Mouse (Mus musculus) midbrain, embryonic 14.5 days (tissue): ENCODE results near the gene Gal. TPM values are rescaled to one million over a fixed set of nuclear protein-coding genes. Genes with fewer than 3 reads are reported as not detected.

Experiments
- ATAC-seq: fragments of 200-750 bp; cut with Nextera tagmentation; 2 replicates; pipeline ENCODE4 v1.8.0; 2017; ENCODE audit warnings: moderate number of reproducible peaks, moderate library complexity; ENCODE audit not compliant: low FRiP score, low TSS enrichment
- DNase-seq: peaks from one replicate; pipeline ENCODE4 v3.0.0-alpha.2; 2015
- H3K27ac ChIP-seq: fragments of 300-500 bp; sonication (generic); replicated peaks from 2 replicates; pipeline ENCODE4 v1.5.1; 2014; ENCODE audit warnings: mild to moderate bottlenecking, low read depth, low read length, moderate library complexity
- H3K27me3 ChIP-seq: fragments of 300-500 bp; sonication (generic); 2 replicates; pipeline ENCODE4 v1.6.1; 2014; ENCODE audit warnings: low read length, control low read depth, mixed read lengths; ENCODE audit not compliant: control insufficient read depth, insufficient read depth
- H3K36me3 ChIP-seq: fragments of 300-500 bp; sonication (generic); 2 replicates; pipeline ENCODE4 v1.6.1; 2014; ENCODE audit warnings: low read length, control low read depth; ENCODE audit not compliant: control insufficient read depth, insufficient read depth
- H3K4me1 ChIP-seq: fragments of 300-500 bp; sonication (generic); 2 replicates; pipeline ENCODE4 v1.6.1; 2014; ENCODE audit warnings: mild to moderate bottlenecking, antibody characterized with exemption, low read length, control low read depth; ENCODE audit not compliant: control insufficient read depth, insufficient read depth
- H3K4me2 ChIP-seq: fragments of 300-500 bp; sonication (generic); 2 replicates; pipeline ENCODE4 v1.6.1; 2014; ENCODE audit warnings: mild to moderate bottlenecking, low read length, moderate library complexity
- H3K4me3 ChIP-seq: fragments of 300-500 bp; sonication (generic); replicated peaks from 2 replicates; pipeline ENCODE4 v1.5.1; 2014; ENCODE audit warnings: low read depth, low read length
- H3K9ac ChIP-seq: fragments of 300-500 bp; sonication (generic); replicated peaks from 2 replicates; pipeline ENCODE4 v1.6.1; 2014; ENCODE audit warnings: mild to moderate bottlenecking, low read length, moderate library complexity
- H3K9me3 ChIP-seq: fragments of 300-500 bp; sonication (generic); 2 replicates; pipeline ENCODE4 v1.6.1; 2016; ENCODE audit warnings: low read length, control low read depth, mixed read lengths; ENCODE audit not compliant: control insufficient read depth
- whole genome bisulfite sequencing: fragments of 180-500 bp; shearing (Covaris S2); extraction: QIAGEN DNeasy Blood & Tissue Kit; methylation state at CpG from one replicate; pipeline ENCODE4 v1.1.7; 2014; 5-methylcytosine and 5-hydroxymethylcytosine counted together
- polyA plus RNA-seq: library from polyadenylated mRNA; unstranded; fragments of >200 nt; fragmentation: Nextera tagmentation; extraction: Ambion mirVana; gene quantifications from 2 replicates; pipeline ENCODE4 v1.2.1, GENCODE M21; 2014

Gal gene
- polyA plus RNA-seq, 1 experiment from 2014 or later = 4.6 TPM

DNA sequence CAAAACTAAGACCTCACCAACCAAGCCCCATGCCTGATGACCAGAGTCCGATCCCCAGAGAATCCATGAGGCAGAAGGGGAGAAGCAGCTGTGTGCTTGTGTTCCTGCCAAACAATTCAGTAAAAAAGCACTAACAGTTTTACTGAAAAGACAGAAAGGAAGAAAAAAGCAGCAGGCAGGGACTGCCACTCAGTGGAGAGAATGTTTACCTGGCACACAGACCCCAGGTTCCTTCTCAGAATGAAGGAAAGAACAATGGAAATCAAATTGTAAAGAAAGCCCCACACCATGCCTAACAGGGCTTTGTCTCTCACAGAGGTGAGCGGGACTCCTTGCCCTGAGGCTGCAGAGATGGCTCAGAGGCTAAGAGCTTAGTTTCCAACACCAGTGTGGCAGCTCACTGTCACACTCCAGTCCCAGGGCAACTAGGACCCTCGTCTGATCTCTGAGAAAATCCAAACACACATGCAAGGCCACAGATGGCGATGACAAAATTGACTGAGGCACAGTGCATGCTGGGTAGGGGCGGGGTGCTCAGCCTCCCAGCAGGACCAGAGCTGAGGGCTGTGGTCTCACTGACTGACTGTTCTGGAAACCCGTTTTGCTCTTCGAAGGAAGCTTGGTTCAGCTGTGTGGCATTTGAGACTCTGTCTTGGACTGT is 14.9 kb upstream of the Gal start:
- peak overlapping the region; percentile 72 for H3K27ac ChIP-seq
- peak overlapping the region; percentile 23; the same call in 1 of the 2 replicates for H3K9ac ChIP-seq
- ATAC-seq (no peak), DNase-seq (peak; percentile 54)
- H3K36me3 ChIP-seq = no peaks in the 10 kb centered on the region
- H3K27me3 ChIP-seq = no peaks in the 10 kb centered on the region
- H3K4me1 ChIP-seq = peaks cover 5% of the 10 kb centered on the region; the same call in 1 of the 2 replicates
- WGBS = 42% methylated on average over 7 of the region's 7 CpGs
- no peak overlapping the region for H3K4me2 ChIP-seq
- H3K4me3 ChIP-seq = no peak overlapping the region
- no peaks in the 10 kb centered on the region for H3K9me3 ChIP-seq

DNA sequence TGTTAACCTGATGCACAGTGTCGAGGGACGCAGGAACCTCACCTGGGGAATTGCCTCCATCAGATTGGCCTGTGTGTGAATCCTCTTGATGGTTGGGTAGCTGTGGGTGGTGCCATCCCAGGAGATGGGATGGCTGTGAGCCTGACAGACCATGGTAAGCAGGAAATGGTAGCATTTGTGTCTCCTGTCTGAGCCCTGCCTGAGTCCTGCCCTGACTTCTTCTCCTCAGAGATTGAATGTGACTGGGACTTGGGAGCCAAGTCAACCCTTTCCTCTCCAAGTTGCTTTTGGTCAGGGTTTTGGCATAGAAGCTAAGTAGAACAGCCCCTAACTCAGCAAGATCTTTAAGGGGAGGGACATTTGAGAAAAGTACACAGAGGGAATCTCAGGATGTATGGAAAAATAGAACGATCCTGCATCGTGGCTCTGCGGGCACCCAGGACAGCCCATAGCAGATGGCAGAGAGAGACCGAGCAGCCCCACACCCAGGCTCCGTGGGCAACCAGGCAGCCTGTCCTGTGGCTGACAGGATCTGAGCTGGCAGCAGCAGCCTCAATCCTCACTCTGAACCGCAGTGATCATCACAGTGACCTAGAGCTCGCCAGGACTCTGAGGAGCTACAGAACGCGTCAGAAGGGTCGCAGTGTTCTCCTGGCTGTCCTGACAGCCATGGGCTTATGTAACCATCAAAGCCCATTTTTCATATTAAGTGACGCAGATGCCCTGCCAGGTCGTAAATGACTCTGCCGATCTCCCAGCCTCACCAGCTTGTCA is 13.9 kb upstream of the Gal start:
- no peak for ATAC-seq

DNA sequence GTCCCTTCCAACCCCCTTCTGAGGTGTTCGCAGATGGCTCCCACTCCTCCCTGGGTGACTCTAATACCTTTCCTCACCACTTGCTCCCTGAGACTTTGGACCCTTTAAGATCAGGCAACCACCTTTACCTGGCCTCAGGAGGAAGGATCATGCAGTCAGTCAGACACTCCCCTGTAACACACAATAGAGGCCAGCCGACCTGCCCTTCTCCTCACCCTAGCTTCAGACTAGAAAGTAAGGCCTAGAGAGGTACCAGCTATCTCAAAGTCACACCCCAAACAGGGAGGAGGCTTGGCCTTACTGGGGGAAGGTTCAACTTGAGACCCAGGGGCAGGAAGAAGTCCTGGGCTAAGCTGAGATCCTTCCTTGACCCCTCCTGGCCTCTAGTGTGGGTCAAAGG is 9.9 kb upstream of the Gal start:
- Histone ChIP-seq H3K9ac (no peak overlapping the region), H3K27ac (no peak overlapping the region), H3K9me3 (no peaks in the 10 kb centered on the region), H3K4me2 (no peak overlapping the region), H3K27me3 (no peaks in the 10 kb centered on the region), H3K4me3 (no peak overlapping the region), H3K4me1 (peaks cover 3% of the 10 kb centered on the region; the same call in 1 of the 2 replicates), H3K36me3 (no peaks in the 10 kb centered on the region)
- 84% methylated on average over 2 of the region's 2 CpGs for WGBS
- DNase-seq = no peak
- no peak for ATAC-seq

More for the DNA sequence above, 13.9 kb upstream of the Gal start:
- Histone ChIP-seq H3K36me3 (no peaks in the 10 kb centered on the region), H3K9me3 (no peaks in the 10 kb centered on the region), H3K9ac (no peak overlapping the region), H3K4me2 (no peak overlapping the region), H3K27ac (no peak overlapping the region), H3K4me3 (no peak overlapping the region), H3K4me1 (peaks cover 5% of the 10 kb centered on the region; the same call in 1 of the 2 replicates), H3K27me3 (no peaks in the 10 kb centered on the region)
- 84% methylated on average over 15 of the region's 15 CpGs for WGBS
- no peak for DNase-seq

DNA sequence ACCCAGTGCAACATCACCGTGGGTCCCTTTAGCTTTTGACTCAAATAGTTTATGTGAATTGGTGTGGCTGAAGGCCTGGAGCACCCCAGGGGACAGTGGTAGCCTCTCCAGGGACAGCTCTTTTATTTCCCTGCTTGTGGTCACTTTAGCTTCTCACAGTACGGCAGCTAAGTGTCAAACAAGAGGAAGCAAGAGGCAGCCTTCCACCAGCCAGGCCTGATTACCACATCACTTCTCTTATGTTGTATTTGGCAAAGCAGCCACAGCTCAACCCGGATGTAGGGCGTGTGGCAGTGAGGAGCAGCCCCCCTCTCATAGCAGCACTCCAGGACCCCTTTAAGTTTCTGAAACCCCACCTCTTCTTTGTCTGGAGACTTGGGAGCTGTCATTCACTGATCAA is 8.6 kb upstream of the Gal start:
- H3K36me3 ChIP-seq = no peaks in the 10 kb centered on the region
- H3K4me2 ChIP-seq = no peak overlapping the region
- H3K9me3 ChIP-seq = no peaks in the 10 kb centered on the region
- 71% methylated on average over 4 of the region's 4 CpGs for WGBS
- no peak overlapping the region for H3K9ac ChIP-seq
- no peak for DNase-seq
- H3K4me3 ChIP-seq = no peak overlapping the region
- H3K4me1 ChIP-seq = no peaks in the 10 kb centered on the region
- H3K27me3 ChIP-seq = no peaks in the 10 kb centered on the region
- no peak overlapping the region for H3K27ac ChIP-seq
- no peak for ATAC-seq

DNA sequence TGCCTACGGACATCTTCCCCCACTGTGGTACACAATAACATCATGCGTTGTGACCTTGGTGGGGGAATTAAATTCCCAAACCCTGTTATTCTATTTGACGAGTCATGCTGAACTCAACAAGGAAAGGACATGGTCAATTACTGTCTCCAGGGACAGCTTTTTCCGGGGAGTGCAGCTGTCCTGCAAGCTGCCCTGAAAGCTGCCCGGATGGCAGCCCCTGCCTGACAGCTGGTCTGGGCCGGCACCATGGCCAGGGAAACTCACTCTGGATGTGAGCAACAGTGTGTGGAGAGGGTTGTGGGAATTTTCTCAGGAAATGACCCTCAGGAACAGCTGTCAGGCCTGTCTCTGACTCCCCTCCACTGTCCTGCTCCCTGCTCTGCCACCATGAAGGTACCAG is 8.1 kb upstream of the Gal start:
- 28% methylated on average over 6 of the region's 6 CpGs for WGBS

DNA sequence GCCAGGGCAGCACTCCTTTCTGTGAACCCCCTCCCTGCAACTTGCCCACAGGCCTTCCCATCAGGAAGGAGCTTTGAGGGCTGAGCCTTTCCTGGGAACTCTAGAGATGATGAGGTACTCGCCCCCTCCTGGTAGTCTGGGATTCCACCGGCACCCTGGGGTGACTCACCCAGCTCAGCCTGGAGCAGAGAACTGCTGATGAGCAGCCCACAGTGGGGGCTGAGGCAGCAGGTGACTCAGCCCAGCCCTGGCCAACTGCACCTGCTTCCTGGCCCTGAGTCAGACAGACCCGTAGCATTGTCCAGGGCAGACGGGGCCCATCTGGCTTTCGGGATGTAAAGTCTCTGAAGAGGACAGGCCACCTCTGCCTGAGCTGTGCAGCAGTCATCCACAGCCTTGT is 4.9 kb upstream of the Gal start:
- DNase-seq (no peak), ATAC-seq (no peak)
- 54% methylated on average over 5 of the region's 5 CpGs for WGBS
- Histone ChIP-seq H3K36me3 (no peaks in the 10 kb centered on the region), H3K27me3 (peaks cover 5% of the 10 kb centered on the region; the same call in 1 of the 2 replicates), H3K4me2 (no peak overlapping the region), H3K27ac (no peak overlapping the region), H3K4me1 (peaks cover 4% of the 10 kb centered on the region; the same call in 1 of the 2 replicates), H3K4me3 (no peak overlapping the region), H3K9me3 (no peaks in the 10 kb centered on the region), H3K9ac (no peak overlapping the region)

More for the DNA sequence above, 8.1 kb upstream of the Gal start:
- no peak for ATAC-seq
- no peaks in the 10 kb centered on the region for H3K36me3 ChIP-seq
- no peaks in the 10 kb centered on the region for H3K4me1 ChIP-seq
- DNase-seq = peak; percentile 12
- H3K9ac ChIP-seq = no peak overlapping the region
- no peak overlapping the region for H3K4me3 ChIP-seq
- H3K9me3 ChIP-seq = no peaks in the 10 kb centered on the region
- H3K4me2 ChIP-seq = no peak overlapping the region
- H3K27me3 ChIP-seq = no peaks in the 10 kb centered on the region
- H3K27ac ChIP-seq = no peak overlapping the region

DNA sequence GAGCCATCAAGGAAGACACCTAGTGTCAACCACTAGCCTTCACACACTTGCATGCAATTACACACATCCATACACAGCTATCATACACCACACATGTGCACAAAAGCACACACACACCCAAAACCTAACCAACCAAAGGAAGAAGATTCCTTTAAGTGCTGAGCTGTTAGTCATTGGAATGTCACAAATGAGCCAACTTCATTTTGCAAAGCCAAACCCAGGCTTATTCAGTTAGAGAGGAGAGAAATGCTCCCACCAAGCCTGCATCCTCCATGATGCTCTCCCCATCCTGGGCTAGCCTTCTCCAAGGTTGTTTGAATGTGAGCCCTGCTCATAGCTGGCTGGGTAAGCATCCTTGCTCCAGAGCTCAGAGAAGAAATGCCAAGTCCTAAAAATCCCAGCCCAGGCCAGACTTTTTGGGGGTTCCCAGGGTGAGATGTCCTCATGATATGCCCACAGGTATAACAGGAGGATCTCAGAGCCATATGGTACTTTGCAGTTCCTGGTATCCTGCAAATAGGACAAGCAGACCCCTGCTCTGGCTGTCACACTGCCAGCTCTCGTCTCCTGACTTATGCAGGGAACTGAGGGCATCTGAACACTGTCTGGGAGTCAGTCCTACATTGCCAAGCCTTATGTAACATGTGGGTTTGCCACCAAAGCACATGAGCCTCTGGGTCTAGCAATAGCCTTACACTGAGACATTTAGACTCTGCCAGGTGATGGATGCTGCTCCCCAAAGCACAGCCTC is 8.6 kb downstream of the Gal start:
- no peak overlapping the region for H3K9ac ChIP-seq
- no peaks in the 10 kb centered on the region for H3K9me3 ChIP-seq
- no peaks in the 10 kb centered on the region for H3K36me3 ChIP-seq
- DNase-seq (no peak), ATAC-seq (no peak)
- 44% methylated on average over 1 of the region's 1 CpGs for WGBS
- H3K4me2 ChIP-seq = no peak overlapping the region
- no peak overlapping the region for H3K4me3 ChIP-seq
- H3K27me3 ChIP-seq = no peaks in the 10 kb centered on the region
- no peak overlapping the region for H3K27ac ChIP-seq
- no peaks in the 10 kb centered on the region for H3K4me1 ChIP-seq

DNA sequence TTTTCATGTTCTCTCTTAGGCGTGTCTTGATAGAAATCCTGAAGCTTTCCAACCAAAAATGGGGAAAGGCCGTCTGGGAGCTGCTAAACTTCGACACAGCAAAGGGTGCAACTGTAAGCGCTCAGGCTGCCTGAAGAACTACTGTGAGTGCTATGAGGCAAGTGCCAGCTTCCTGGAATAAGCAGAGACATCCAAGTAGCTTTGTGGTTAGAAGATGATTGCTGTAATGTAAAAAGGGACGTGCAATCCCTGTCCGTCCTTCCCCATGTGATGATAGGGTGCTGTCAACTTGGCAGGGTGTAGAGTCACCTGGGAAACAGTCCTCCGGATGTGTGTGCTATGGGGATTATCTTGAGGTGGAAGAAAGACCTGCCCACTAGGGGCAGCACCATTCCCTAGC is 10.3 kb downstream of the Gal start:
- Histone ChIP-seq H3K4me1 (no peaks in the 10 kb centered on the region), H3K36me3 (no peaks in the 10 kb centered on the region), H3K27me3 (no peaks in the 10 kb centered on the region), H3K27ac (no peak overlapping the region), H3K9me3 (no peaks in the 10 kb centered on the region), H3K4me3 (no peak overlapping the region), H3K4me2 (no peak overlapping the region), H3K9ac (no peak overlapping the region)
- DNase-seq (no peak), ATAC-seq (no peak)
- WGBS = 86% methylated on average over 7 of the region's 7 CpGs
